Mouse (Mus musculus) midbrain, postnatal 0 days (tissue): ENCODE data around the gene Hist1h3a. TPM values are rescaled to one million over a fixed set of nuclear protein-coding genes. Genes with fewer than 3 reads are reported as not detected.

ENCODE experiments used
- ATAC-seq: fragments of 200-750 bp; cut with Nextera tagmentation; 2 replicates; pipeline ENCODE4 v1.8.0; 2017; ENCODE audit warnings: moderate number of reproducible peaks, mild to moderate bottlenecking, moderate TSS enrichment, moderate library complexity; ENCODE audit not compliant: low FRiP score
- DNase-seq: peaks from one replicate; pipeline ENCODE4 v3.0.0-alpha.2; 2015; ENCODE audit warnings: low spot score
- H3K27ac ChIP-seq: fragments of 300-500 bp; sonication (generic); 2 replicates; pipeline ENCODE4 v1.5.1; 2014; ENCODE audit warnings: low read depth, mild to moderate bottlenecking, low read length, mixed read lengths
- H3K27me3 ChIP-seq: fragments of 300-500 bp; sonication (generic); 2 replicates; pipeline ENCODE4 v1.6.1; 2014; ENCODE audit warnings: low read length, control low read depth, mixed read lengths; ENCODE audit not compliant: insufficient read depth
- H3K36me3 ChIP-seq: fragments of 300-500 bp; sonication (generic); 2 replicates; pipeline ENCODE4 v1.6.1; 2014; ENCODE audit warnings: low read length, control low read depth, mixed read lengths; ENCODE audit not compliant: insufficient read depth
- H3K4me1 ChIP-seq: fragments of 300-500 bp; sonication (generic); 2 replicates; pipeline ENCODE4 v1.6.1; 2014; ENCODE audit warnings: mild to moderate bottlenecking, control low read depth, antibody characterized with exemption, low read length, mixed read lengths; ENCODE audit not compliant: insufficient read depth
- H3K4me2 ChIP-seq: fragments of 300-500 bp; sonication (generic); 2 replicates; pipeline ENCODE4 v1.6.1; 2014; ENCODE audit warnings: low read depth, mild to moderate bottlenecking, low read length, mixed read lengths; ENCODE audit not compliant: poor library complexity, severe bottlenecking
- H3K4me3 ChIP-seq: fragments of 300-500 bp; sonication (generic); 2 replicates; pipeline ENCODE4 v1.5.1; 2014; ENCODE audit warnings: low read depth, mild to moderate bottlenecking, low read length, moderate library complexity
- H3K9ac ChIP-seq: fragments of 300-500 bp; sonication (generic); replicated peaks from 2 replicates; pipeline ENCODE4 v1.6.1; 2014; ENCODE audit warnings: mild to moderate bottlenecking, low read length, moderate library complexity, mixed read lengths; ENCODE audit not compliant: poor library complexity, severe bottlenecking
- H3K9me3 ChIP-seq: fragments of 300-500 bp; sonication (generic); 2 replicates; pipeline ENCODE4 v1.6.1; 2016; ENCODE audit warnings: low read length, control low read depth
- CTCF ChIP-seq: IDR thresholded peaks from 2 replicates; pipeline ENCODE4 v1.5.1; 2016; ENCODE audit warnings: antibody characterized with exemption, mild to moderate bottlenecking
- WGBS: fragments of 180-500 bp; shearing (Covaris S2); extraction: QIAGEN DNeasy Blood & Tissue Kit; methylation state at CpG from one replicate; pipeline ENCODE4 v1.1.7; 2014; 5-methylcytosine and 5-hydroxymethylcytosine counted together
- polyA plus RNA-seq: library from polyadenylated mRNA; unstranded; fragments of >200 nt; fragmentation: Nextera tagmentation; extraction: Ambion mirVana; gene quantifications from 2 replicates; pipeline ENCODE4 v1.2.1, GENCODE M21; 2015
- total RNA-seq: library from RNA; depleted of rRNA; stranded (reverse); fragments of >200 nt; gene quantifications from 2 replicates; pipeline ENCODE4 v1.2.3, GENCODE M21; 2014

Hist1h3a gene
- total and polyA plus RNA-seq, 2 experiments from 2014 or later, result 0.99 to 620 TPM

- Histone ChIP-seq H3K27me3 (no peaks in the 10 kb centered on the region), H3K4me2 (peak overlapping the region; percentile 82), H3K4me3 (peak overlapping the region; percentile 58), H3K36me3 (no peaks in the 10 kb centered on the region), H3K9ac (peak overlapping the region; percentile 52; the same call in 1 of the 2 replicates), H3K4me1 (peaks cover 8% of the 10 kb centered on the region; the same call in 1 of the 2 replicates), H3K9me3 (no peaks in the 10 kb centered on the region), H3K27ac (peak overlapping the region; percentile 75)
- peak; percentile 53 for DNase-seq
- TF ChIP-seq CTCF, result peak; percentile 54
- peak; percentile 52 for ATAC-seq
- WGBS, result 2% methylated on average over 20 of the region's 27 CpGs
These were observed 1.8 kb downstream of the Hist1h3a start for GRCm38 (mm10) chr13:23760240-23760971.

GRCm38 (mm10) chr13:23759916-23760239, 2.3 kb downstream of the Hist1h3a start:
- 59% methylated on average over 1 of the region's 1 CpGs for WGBS

GRCm38 (mm10) chr13:23759251-23759771, 2.9 kb downstream of the Hist1h3a start:
- 84% methylated on average over 3 of the region's 3 CpGs for WGBS
- DNase-seq, result no peak
- H3K9me3 ChIP-seq, result no peaks in the 10 kb centered on the region
- H3K36me3 ChIP-seq, result no peaks in the 10 kb centered on the region
- ATAC-seq, result no peak
- no peak overlapping the region for H3K27ac ChIP-seq
- H3K9ac ChIP-seq, result no peak overlapping the region
- TF ChIP-seq CTCF, result no peak
- H3K4me1 ChIP-seq, result peaks cover 8% of the 10 kb centered on the region; the same call in 1 of the 2 replicates
- H3K4me3 ChIP-seq, result no peak overlapping the region
- H3K27me3 ChIP-seq, result no peaks in the 10 kb centered on the region
- no peak overlapping the region for H3K4me2 ChIP-seq

More at GRCm38 (mm10) chr13:23759916-23760239, 2.3 kb downstream of the Hist1h3a start:
- H3K36me3 ChIP-seq, result no peaks in the 10 kb centered on the region
- no peak for ATAC-seq
- H3K27me3 ChIP-seq, result no peaks in the 10 kb centered on the region
- H3K4me3 ChIP-seq, result no peak overlapping the region
- H3K9ac ChIP-seq, result no peak overlapping the region
- H3K9me3 ChIP-seq, result no peaks in the 10 kb centered on the region
- TF ChIP-seq CTCF, result no peak
- H3K27ac ChIP-seq, result no peak overlapping the region
- H3K4me1 ChIP-seq, result peaks cover 8% of the 10 kb centered on the region; the same call in 1 of the 2 replicates
- peak overlapping the region; percentile 82 for H3K4me2 ChIP-seq
- DNase-seq, result no peak

- WGBS, result 53% methylated on average over 3 of the region's 3 CpGs
- DNase-seq (no peak), ATAC-seq (no peak)
- Histone ChIP-seq H3K36me3 (no peaks in the 10 kb centered on the region), H3K27me3 (no peaks in the 10 kb centered on the region), H3K9ac (no peak overlapping the region), H3K4me1 (peaks cover 4% of the 10 kb centered on the region; the same call in 1 of the 2 replicates), H3K9me3 (no peaks in the 10 kb centered on the region), H3K4me2 (no peak overlapping the region), H3K27ac (no peak overlapping the region), H3K4me3 (no peak overlapping the region)
- no peak for TF ChIP-seq CTCF
These were observed 4.3 kb downstream of the Hist1h3a start for GRCm38 (mm10) chr13:23757921-23758320.

- H3K27ac ChIP-seq, result peak overlapping the region; percentile 70
These were observed 4.9 kb downstream of the Hist1h3a start for GRCm38 (mm10) chr13:23757211-23757773.

GRCm38 (mm10) chr13:23756790-23757189, 5.4 kb downstream of the Hist1h3a start, which contains the start of gene Hist1h4b:
TSS of gene Hist1h4b (plus strand) at chr13:23757013.
- under 1% methylated on average over 11 of the region's 22 CpGs for whole genome bisulfite sequencing
- Histone ChIP-seq H3K27me3 (no peaks in the 10 kb centered on the region), H3K27ac (peak within 1 kb of the TSS; percentile 70), H3K36me3 (no peaks in the 10 kb centered on the region), H3K9ac (peak within 1 kb of the TSS; percentile 33), H3K4me3 (peak within 1 kb of the TSS; percentile 37), H3K4me2 (peak within 1 kb of the TSS; percentile 57), H3K4me1 (peaks cover 4% of the 10 kb centered on the region; the same call in 1 of the 2 replicates), H3K9me3 (no peaks in the 10 kb centered on the region)
- DNase-seq (peak; percentile 97), ATAC-seq (peak; percentile 71)
- no peak; the same call in 1 of the 2 replicates for TF ChIP-seq CTCF

More at GRCm38 (mm10) chr13:23757211-23757773, 4.9 kb downstream of the Hist1h3a start:
- WGBS, result 1% methylated on average over 15 of the region's 23 CpGs
- Histone ChIP-seq H3K36me3 (no peaks in the 10 kb centered on the region), H3K9ac (peak overlapping the region; percentile 33; the same call in 1 of the 2 replicates), H3K4me3 (peak overlapping the region; percentile 37), H3K4me1 (peaks cover 4% of the 10 kb centered on the region; the same call in 1 of the 2 replicates), H3K27me3 (no peaks in the 10 kb centered on the region), H3K4me2 (peak overlapping the region; percentile 57), H3K9me3 (no peaks in the 10 kb centered on the region)
- DNase-seq, result no peak
- 0 out of 2 replicates have a peak, but pooled peaks have one; percentile 18 for ATAC-seq
- TF ChIP-seq CTCF, result no peak
